Mouse (Mus musculus): ENCODE measurements around the gene Cachd1. TPM values are rescaled to one million over a fixed set of nuclear protein-coding genes. Genes with fewer than 3 reads are reported as not detected.

Gene Cachd1
- 1 to 10 TPM; 2.6 to 4.2 TPM for total RNA-seq (2021)
- long read RNA-seq, experiment 1, full-length matches to known transcripts: 3 of 4 reads
- long read RNA-seq, experiment 1, partial matches to known transcripts: 1 of 4 reads
- long read RNA-seq, experiment 1, other reads (novel, unspliced or antisense): 0 of 4 reads
- long read RNA-seq, experiment 2, full-length matches to known transcripts: 2 of 2 reads
- long read RNA-seq, experiment 2, partial matches to known transcripts: 0 of 2 reads
- long read RNA-seq, experiment 2, other reads (novel, unspliced or antisense): 0 of 2 reads

- intact Hi-C loops (cut with DNase I): no loop called here
- peak within 1 kb of the TSS; percentile 84 for H3K27ac ChIP-seq
- H3K4me3 ChIP-seq: peak within 1 kb of the TSS; percentile 94
- peak; percentile 43 for TF ChIP-seq CTCF (IDR thresholded peaks at IDR 0.05)
- peak; percentile 85 for DNase-seq
Measured at GRCm38 (mm10) chr4:100776043-100776870, at the start of gene Cachd1. TSS of gene Cachd1 (plus strand) at chr4:100776675.

- intact Hi-C loops (cut with DNase I): loop anchor here (10.0 kb wide), 1 partner anchor 144 kb away; no protein-coding TSS in a partner anchor
- peak; percentile 63 for TF ChIP-seq CTCF (IDR thresholded peaks at IDR 0.05)
- H3K4me3 ChIP-seq: no peak overlapping the region
- DNase-seq: no peak
- H3K27ac ChIP-seq: no peak overlapping the region
Measured at GRCm38 (mm10) chr4:100728896-100729479, 47.5 kb upstream of the Cachd1 start.

GRCm38 (mm10) chr4:100735098-100735935, 41.2 kb upstream of the Cachd1 start:
- H3K27ac ChIP-seq: no peak overlapping the region
- intact Hi-C loops (cut with DNase I): no loop called here
- no peak for TF ChIP-seq CTCF (IDR thresholded peaks at IDR 0.05)
- no peak for DNase-seq
- H3K4me3 ChIP-seq: no peak overlapping the region

DNA sequence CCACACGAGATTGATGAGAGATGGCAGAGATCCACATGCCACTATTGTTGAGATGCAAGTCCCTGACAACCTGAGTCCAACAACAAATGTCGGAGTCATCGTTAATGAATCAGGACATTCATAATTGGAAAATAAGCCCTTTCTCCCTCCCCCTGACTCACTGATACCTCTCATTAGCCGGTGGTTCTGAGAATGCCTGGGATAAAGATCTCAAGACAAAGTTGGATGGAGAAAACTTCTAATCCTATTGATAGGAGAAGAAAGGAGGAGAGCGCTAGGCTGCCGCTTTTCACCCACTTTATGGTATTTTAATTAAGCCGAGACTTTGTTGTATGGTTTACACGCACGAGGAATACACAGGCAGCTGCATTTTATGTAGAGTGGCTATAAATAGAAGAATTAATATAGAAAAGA, 40.5 kb upstream of the Cachd1 start:
- intact Hi-C loops (cut with DNase I): no loop called here
- Histone ChIP-seq H3K27ac (no peak overlapping the region), H3K4me3 (no peak overlapping the region)
- TF ChIP-seq CTCF (IDR thresholded peaks at IDR 0.05): no peak
- DNase-seq: no peak

DNA sequence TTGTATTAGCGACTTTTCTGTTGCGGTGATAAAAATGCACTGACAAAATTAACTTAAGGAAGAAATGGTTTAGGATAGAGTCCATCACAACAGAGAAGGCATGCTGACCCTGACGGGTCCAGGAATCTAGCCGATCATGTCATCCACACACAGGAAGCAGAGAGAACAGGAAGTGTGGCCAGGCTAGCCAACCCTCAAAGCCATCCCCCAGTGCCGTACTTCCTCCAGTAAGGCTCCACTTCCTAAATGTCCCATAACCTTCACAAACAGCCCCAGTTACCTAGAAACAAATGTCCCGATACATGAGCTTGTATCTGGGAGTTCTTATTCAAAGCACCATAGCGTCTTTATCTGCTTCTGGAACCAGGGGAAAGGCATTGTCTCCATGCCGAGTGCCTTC, 32.9 kb upstream of the Cachd1 start:
- DNase-seq: no peak
- no peak overlapping the region for H3K27ac ChIP-seq
- no peak overlapping the region for H3K4me3 ChIP-seq
- no peak for TF ChIP-seq CTCF (IDR thresholded peaks at IDR 0.05)
- intact Hi-C loops (cut with DNase I): no loop called here

DNA sequence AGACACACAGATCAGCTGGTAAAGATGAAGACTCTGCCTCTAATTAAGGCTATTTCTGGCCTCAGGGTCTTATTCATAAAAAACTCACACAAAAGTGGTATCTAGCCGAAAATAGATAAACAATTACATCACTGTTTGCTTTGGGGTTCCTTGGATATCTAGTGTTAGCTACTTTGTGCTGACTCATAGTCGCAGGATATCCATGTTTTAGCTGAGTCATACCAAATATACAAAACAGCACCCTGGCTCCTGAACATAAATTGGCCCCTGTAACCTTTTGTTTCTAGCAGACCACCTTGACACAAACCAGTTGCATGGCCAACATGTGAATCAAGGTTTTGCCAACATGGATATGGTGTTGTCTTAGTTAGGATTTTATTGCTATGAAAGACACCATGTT, 24.2 kb upstream of the Cachd1 start:
- no peak for DNase-seq
- intact Hi-C loops (cut with DNase I): no loop called here
- no peak for TF ChIP-seq CTCF (IDR thresholded peaks at IDR 0.05)
- H3K27ac ChIP-seq: no peak overlapping the region
- H3K4me3 ChIP-seq: no peak overlapping the region

GRCm38 (mm10) chr4:100755632-100756031, 20.8 kb upstream of the Cachd1 start:
- Histone ChIP-seq H3K4me3 (no peak overlapping the region), H3K27ac (no peak overlapping the region)
- DNase-seq: no peak
- TF ChIP-seq CTCF (IDR thresholded peaks at IDR 0.05): no peak
- intact Hi-C loops (cut with DNase I): no loop called here

DNA sequence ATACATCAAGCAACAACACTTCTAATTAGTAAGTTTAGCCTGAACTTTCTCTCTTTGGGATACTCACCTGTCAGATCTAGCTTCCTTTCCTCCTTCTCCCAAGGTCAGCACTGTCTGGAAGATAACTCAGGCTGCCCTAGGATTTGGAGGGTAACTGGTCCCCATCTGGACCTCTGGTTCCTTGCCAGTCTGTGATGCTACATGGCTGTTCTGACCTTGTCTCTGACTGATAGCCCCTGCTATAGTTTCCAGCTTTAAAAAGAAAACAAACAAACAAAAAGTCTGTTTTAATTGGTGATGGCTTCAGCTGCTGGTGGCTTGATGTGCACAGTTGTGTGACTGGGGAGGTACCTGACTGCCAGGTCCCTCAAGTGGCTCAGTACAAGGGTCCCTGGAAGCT, 20.0 kb upstream of the Cachd1 start:
- intact Hi-C loops (cut with DNase I): no loop called here
- no peak overlapping the region for H3K4me3 ChIP-seq
- DNase-seq: no peak
- no peak overlapping the region for H3K27ac ChIP-seq
- no peak for TF ChIP-seq CTCF (IDR thresholded peaks at IDR 0.05)

DNA sequence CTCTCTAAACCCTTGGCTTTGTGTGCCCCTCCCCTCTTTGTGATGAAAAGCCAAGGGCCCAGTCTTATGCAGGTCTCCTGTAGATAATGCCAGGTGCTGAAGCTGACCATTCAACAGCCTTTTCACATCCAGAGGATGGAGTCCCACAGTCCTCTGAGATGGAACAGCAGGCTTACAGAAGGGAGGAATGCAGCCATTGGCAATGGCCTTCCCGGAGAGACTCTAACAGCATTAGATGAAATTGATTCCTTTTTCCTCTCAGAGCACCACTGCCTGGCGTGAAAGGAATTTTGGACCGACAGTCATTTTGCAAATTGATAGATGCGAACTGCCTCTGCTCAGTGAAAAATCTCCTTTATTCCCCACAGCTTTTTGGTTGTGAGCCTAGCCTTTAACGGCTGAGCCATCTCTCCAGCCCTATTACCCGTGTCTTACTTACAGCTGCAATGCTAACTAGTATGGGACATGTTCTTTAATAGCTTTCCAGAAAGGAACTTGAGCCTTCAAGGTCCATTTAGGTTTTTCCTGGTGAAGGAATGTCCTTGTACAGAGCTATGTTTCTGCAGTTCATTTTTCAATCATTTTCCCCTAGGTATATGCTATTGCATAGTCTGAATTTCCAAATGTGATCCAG, 18.1 kb upstream of the Cachd1 start:
- no peak for TF ChIP-seq CTCF (IDR thresholded peaks at IDR 0.05)
- no peak overlapping the region for H3K4me3 ChIP-seq
- no peak overlapping the region for H3K27ac ChIP-seq
- intact Hi-C loops (cut with DNase I): no loop called here
- DNase-seq: no peak

DNA sequence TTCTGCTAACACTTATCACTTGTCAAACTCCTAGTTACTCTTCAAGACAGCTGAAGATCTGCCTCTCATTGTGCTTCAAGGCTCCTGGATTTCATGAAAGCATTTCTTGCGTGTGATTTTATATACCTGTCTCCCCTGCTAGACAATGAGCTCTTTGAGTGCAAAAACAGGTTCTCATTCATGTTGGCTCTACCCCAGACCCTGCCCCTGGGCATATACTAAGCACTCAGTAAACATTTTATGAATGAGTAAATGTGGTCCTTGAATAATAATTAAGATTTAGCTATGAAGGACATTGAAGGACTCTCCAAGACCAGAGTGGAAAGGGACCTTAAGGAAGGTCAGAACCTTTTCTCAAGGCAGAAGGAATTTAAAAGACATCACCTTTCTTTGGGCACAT, 16.9 kb upstream of the Cachd1 start:
- intact Hi-C loops (cut with DNase I): no loop called here
- no peak for DNase-seq
- H3K4me3 ChIP-seq: no peak overlapping the region
- H3K27ac ChIP-seq: no peak overlapping the region
- TF ChIP-seq CTCF (IDR thresholded peaks at IDR 0.05): no peak

DNA sequence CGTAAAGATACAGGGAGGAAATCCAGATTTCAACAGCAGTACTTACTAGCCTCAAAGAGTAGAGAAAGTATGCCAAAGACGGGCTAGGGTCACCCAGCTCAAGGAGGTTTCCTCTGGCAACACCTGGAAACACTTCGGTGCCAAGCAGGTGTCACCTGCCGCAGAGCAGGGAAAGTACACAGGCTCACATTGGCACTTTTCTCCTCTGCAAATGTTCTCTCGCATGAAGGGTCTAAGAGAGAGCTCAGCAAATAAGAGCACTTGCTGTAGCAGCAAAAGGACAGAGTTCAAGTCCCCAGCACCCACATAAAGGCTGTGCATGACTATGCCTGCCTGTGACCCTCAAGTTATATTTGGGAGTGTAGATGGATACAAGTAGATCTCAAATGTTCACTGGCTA, 16.1 kb upstream of the Cachd1 start:
- no peak for TF ChIP-seq CTCF (IDR thresholded peaks at IDR 0.05)
- DNase-seq: no peak
- Histone ChIP-seq H3K27ac (no peak overlapping the region), H3K4me3 (no peak overlapping the region)
- intact Hi-C loops (cut with DNase I): no loop called here

GRCm38 (mm10) chr4:100768606-100769005, 7.9 kb upstream of the Cachd1 start:
- H3K27ac ChIP-seq: no peak overlapping the region
- no peak overlapping the region for H3K4me3 ChIP-seq
- intact Hi-C loops (cut with DNase I): no loop called here
- no peak for DNase-seq
- TF ChIP-seq CTCF (IDR thresholded peaks at IDR 0.05): no peak
